Mouse (Mus musculus): ENCODE results near the gene Txndc2.

GRCm38 (mm10) chr17:65676536-65676935 lies 34.6 kb upstream of the Txndc2 start:
- TF ChIP-seq CTCF (IDR thresholded peaks at IDR 0.05; ENCODE audit: low read depth) (no peak), EP300 (IDR thresholded peaks at IDR 0.05; ENCODE audit: low read depth) (no peak)

Measured in heart, postnatal 0 days (tissue).